In the genomic region with DNA sequence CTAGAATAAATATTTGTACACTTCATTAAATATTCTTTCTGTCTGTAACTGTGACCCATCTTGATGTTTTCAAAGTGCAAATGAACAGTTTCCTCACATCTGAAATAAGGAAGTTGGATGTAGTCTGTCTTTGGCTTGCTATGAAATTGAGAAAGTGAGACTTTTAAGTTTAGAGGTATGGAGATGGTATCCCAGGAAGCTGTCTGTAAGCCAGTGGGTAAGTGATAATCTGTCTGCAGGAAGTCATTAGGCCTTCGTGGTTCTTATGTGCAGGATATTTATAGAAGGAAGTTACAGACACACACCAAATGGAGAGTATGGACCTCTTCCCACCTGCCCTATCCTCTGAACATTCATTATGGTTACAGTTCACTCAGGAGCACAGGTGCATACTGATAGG, we compare ENCODE assay signal across 23 mouse cellular contexts. TPM values are rescaled to one million over a fixed set of nuclear protein-coding genes. Genes with fewer than 3 reads are reported as not detected.
DNase-seq lines count a peak whose midpoint lies in the region; ATAC-seq and TF ChIP-seq lines count a peak whose summit lies in the region.
"Had no signal": no experiment of that assay in that cellular context is flagged by ENCODE, and none has a peak within 500 bp of the region (broad histone marks: within the 10 kb centered on the region; RNA-seq: fewer than 3 reads in every experiment).

No protein-coding gene starts in this region.

- H3K27ac ChIP-seq in gastrocnemius, adult 2 months: peak overlapping the region; percentile 6
- H3K27ac ChIP-seq in forebrain, embryonic 13.5 days: no peak overlapping the region
- H3K27ac ChIP-seq in forebrain, embryonic 14.5 days (ENCODE audit: low read depth, low read length): no peak overlapping the region
- H3K27ac ChIP-seq: embryonic facial prominence, embryonic 15.5 days; heart, embryonic 15.5 days; limb, embryonic 10.5 days; neural tube, embryonic 12.5 days; stomach, embryonic 15.5 days had no signal

- DNase-seq in gastrocnemius, adult 2 months: no peak
- DNase-seq in gastrocnemius, adult 8-10 months (ENCODE audit: low spot score in 2 of 2): no peak
- DNase-seq in 416B (ENCODE audit: low read depth): peak; percentile 62
- no peak for DNase-seq in forebrain, embryonic 14.5 days (ENCODE audit: low spot score)
- DNase-seq: adrenal gland, adult 8-10 months; cerebellum, adult 8-10 months; cerebellum, postnatal 36 days; gastrocnemius, postnatal 36 days; kidney, adult 18-20 months; liver; midbrain, embryonic 14.5 days; right cerebral cortex, postnatal 14 days; thymus, postnatal 25 days had no signal

- H3K36me3 ChIP-seq in forebrain, embryonic 13.5 days (ENCODE audit: poor library complexity, severe bottlenecking): no peaks in the 10 kb centered on the region
- no peaks in the 10 kb centered on the region for H3K36me3 ChIP-seq in forebrain, embryonic 14.5 days (ENCODE audit: control insufficient read depth, insufficient read depth, low read length)
- H3K36me3 ChIP-seq: embryonic facial prominence, embryonic 15.5 days; heart, embryonic 15.5 days; limb, embryonic 10.5 days; neural tube, embryonic 12.5 days; stomach, embryonic 15.5 days had no signal

- no peak overlapping the region for H3K4me2 ChIP-seq in forebrain, embryonic 13.5 days
- no peak overlapping the region for H3K4me2 ChIP-seq in forebrain, embryonic 14.5 days (ENCODE audit: low read length)
- H3K4me2 ChIP-seq: embryonic facial prominence, embryonic 15.5 days; heart, embryonic 15.5 days; neural tube, embryonic 12.5 days; stomach, embryonic 15.5 days had no signal

- peak; percentile 47 for ATAC-seq in common myeloid progenitor, adult 5-6 weeks (replicated peaks; ENCODE audit: low read depth, poor library complexity, severe bottlenecking)
- ATAC-seq in megakaryocyte progenitor cell, adult 5-6 weeks (replicated peaks; ENCODE audit: poor library complexity): peak; percentile 69
- no peak for ATAC-seq in forebrain, embryonic 13.5 days
- ATAC-seq in forebrain, embryonic 14.5 days: no peak
- ATAC-seq: forebrain, embryonic 16.5 days; lung, postnatal 0 days had no signal

- H3K4me1 ChIP-seq in forebrain, embryonic 13.5 days: peaks cover 8% of the 10 kb centered on the region; the same call in 1 of the 2 replicates
- no peaks in the 10 kb centered on the region for H3K4me1 ChIP-seq in forebrain, embryonic 14.5 days (ENCODE audit: control insufficient read depth, insufficient read depth, low read length)

- no peaks in the 10 kb centered on the region for H3K27me3 ChIP-seq in forebrain, embryonic 13.5 days
- H3K27me3 ChIP-seq in forebrain, embryonic 14.5 days (replicated peaks; ENCODE audit: control insufficient read depth, insufficient read depth, low read length): no peaks in the 10 kb centered on the region
- H3K27me3 ChIP-seq: embryonic facial prominence, embryonic 15.5 days; heart, embryonic 15.5 days; neural tube, embryonic 12.5 days; stomach, embryonic 15.5 days had no signal

- 60% methylated on average over 1 of the region's 1 CpGs for WGBS in forebrain, embryonic 13.5 days
- WGBS in forebrain, embryonic 14.5 days: 68% methylated on average over 1 of the region's 1 CpGs

- intact Hi-C loops in gastrocnemius, adult 2 months (cut with DNase I): no loop called here

- H3K4me3 ChIP-seq in gastrocnemius, adult 2 months: no peak overlapping the region
- H3K4me3 ChIP-seq in forebrain, embryonic 13.5 days: no peak overlapping the region
- H3K4me3 ChIP-seq in forebrain, embryonic 14.5 days (ENCODE audit: low read depth, low read length): no peak overlapping the region
- H3K4me3 ChIP-seq: embryonic facial prominence, embryonic 15.5 days; heart, embryonic 15.5 days; limb, embryonic 10.5 days; neural tube, embryonic 12.5 days; stomach, embryonic 15.5 days had no signal

- H3K9ac ChIP-seq in forebrain, embryonic 13.5 days: no peak overlapping the region
- no peak overlapping the region for H3K9ac ChIP-seq in forebrain, embryonic 14.5 days (ENCODE audit: low read length)
- H3K9ac ChIP-seq: embryonic facial prominence, embryonic 15.5 days; heart, embryonic 15.5 days; neural tube, embryonic 12.5 days; stomach, embryonic 15.5 days had no signal

- no peaks in the 10 kb centered on the region for H3K9me3 ChIP-seq in forebrain, embryonic 13.5 days (replicated peaks)
- no peaks in the 10 kb centered on the region for H3K9me3 ChIP-seq in forebrain, embryonic 14.5 days (replicated peaks; ENCODE audit: control insufficient read depth, low read length)
- H3K9me3 ChIP-seq: embryonic facial prominence, embryonic 15.5 days; heart, embryonic 15.5 days; limb, embryonic 10.5 days; neural tube, embryonic 12.5 days; stomach, embryonic 15.5 days had no signal

- no peak for TF ChIP-seq CTCF in gastrocnemius, adult 2 months (IDR thresholded peaks at IDR 0.05)

RNA-seq across cellular contexts. Expression of a gene that starts 26.8 kb away (rescaled TPM):
- total RNA-seq in gastrocnemius, adult 2 months (2021): 1 to 10 TPM; 8.0 TPM
- 1 to 10 TPM; 5.9 to 6.4 (median 6.1) TPM for total RNA-seq in gastrocnemius, adult 8-10 months (2022)
- total RNA-seq in common myeloid progenitor, adult 5-6 weeks (2017): 15.0 and 15.3 TPM in 2 replicates
- 18.2 and 19.6 TPM in 2 replicates for total RNA-seq in megakaryocyte progenitor cell, adult 5-6 weeks (2015)
- 22.1 and 24.2 TPM in 2 replicates for total RNA-seq in megakaryocyte progenitor cell, adult 5-6 weeks (2017)
- 7.3 and 8.5 TPM in 2 replicates for polyA plus RNA-seq in forebrain, embryonic 13.5 days (2015; fragmentation: Nextera tagmentation; extraction: Ambion mirVana)
- polyA plus RNA-seq in forebrain, embryonic 14.5 days (2014; fragmentation: Nextera tagmentation; extraction: Ambion mirVana): 9.2 and 10.0 TPM in 2 replicates

Comparison
In these comparisons a context has a peak if more than half of its experiments do, and no peak if none do; other contexts are left out.
1. ATAC-seq: peak in common myeloid progenitor, adult 5-6 weeks (single experiment) and megakaryocyte progenitor cell, adult 5-6 weeks (single experiment); none in forebrain, embryonic 13.5 days (single experiment) and forebrain, embryonic 14.5 days (single experiment).